Mouse (Mus musculus): ENCODE measurements around the gene Grik2. TPM values are rescaled to one million over a fixed set of nuclear protein-coding genes. Genes with fewer than 3 reads are reported as not detected.

Gene Grik2
- 0.05 and 0.09 TPM in 2 replicates for polyA plus RNA-seq (2012; rRNA removed)

GRCm38 (mm10) chr10:49788381-49788906 is at the start of gene Grik2:
Grik2 (minus strand) TSS chr10:49788766.
- 2% methylated on average over 41 of the region's 41 CpGs for WGBS
- no peak for DNase-seq (ENCODE audit: low read depth, low spot score)

GRCm38 (mm10) chr10:49834392-49834791 is 45.8 kb upstream of the Grik2 start:
- 73% methylated on average over 3 of the region's 3 CpGs for WGBS
- no peak for DNase-seq (ENCODE audit: low read depth, low spot score)

- no peak for DNase-seq (ENCODE audit: low read depth, low spot score)
These were observed 18.7 kb upstream of the Grik2 start for GRCm38 (mm10) chr10:49807276-49807675.

- no peak for DNase-seq (ENCODE audit: low read depth, low spot score)
- 62% methylated on average over 1 of the region's 1 CpGs for WGBS
These were observed 12.4 kb upstream of the Grik2 start for GRCm38 (mm10) chr10:49801001-49801400.

DNA sequence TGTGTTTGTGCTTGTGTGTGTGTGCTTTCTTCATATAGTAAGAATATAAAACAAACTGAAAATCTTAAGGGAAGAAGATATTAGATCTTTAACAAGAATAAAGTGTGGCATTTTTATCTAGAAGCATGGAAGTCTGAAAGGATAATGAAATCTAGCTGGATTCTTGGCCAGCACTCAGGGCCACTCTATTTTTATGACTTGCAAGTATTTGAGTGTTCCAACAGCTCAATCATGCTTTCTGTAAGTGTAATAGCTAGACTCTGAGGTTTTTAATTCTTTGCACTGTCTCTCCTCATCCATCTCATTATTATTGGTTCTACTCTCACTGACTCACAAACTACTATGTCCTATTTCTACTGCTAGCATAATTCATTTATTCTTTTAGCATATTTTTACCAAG is 5.6 kb upstream of the Grik2 start:
- DNase-seq (ENCODE audit: low read depth, low spot score) = no peak

GRCm38 (mm10) chr10:49790326-49790725 is 1.8 kb upstream of the Grik2 start:
- WGBS = 59% methylated on average over 8 of the region's 8 CpGs
- DNase-seq (ENCODE audit: low read depth, low spot score) = no peak

GRCm38 (mm10) chr10:49789711-49790110 is 1.1 kb upstream of the Grik2 start:
- WGBS = 38% methylated on average over 4 of the region's 4 CpGs
- DNase-seq (ENCODE audit: low read depth, low spot score) = no peak

- DNase-seq (ENCODE audit: low read depth, low spot score) = no peak
- WGBS = 13% methylated on average over 5 of the region's 5 CpGs
These were observed 348 bp upstream of the Grik2 start for GRCm38 (mm10) chr10:49788914-49789313.

- no peak for DNase-seq (ENCODE audit: low read depth, low spot score)
- WGBS = 65% methylated on average over 3 of the region's 3 CpGs
These were observed 1.9 kb downstream of the Grik2 start for GRCm38 (mm10) chr10:49786630-49787029.

GRCm38 (mm10) chr10:49785477-49785876 is 3.1 kb downstream of the Grik2 start:
- WGBS = 38% methylated on average over 2 of the region's 2 CpGs
- DNase-seq (ENCODE audit: low read depth, low spot score) = no peak

- DNase-seq (ENCODE audit: low read depth, low spot score) = no peak
- WGBS = 15% methylated on average over 2 of the region's 2 CpGs
These were observed 3.7 kb downstream of the Grik2 start for GRCm38 (mm10) chr10:49784831-49785230.

DNA sequence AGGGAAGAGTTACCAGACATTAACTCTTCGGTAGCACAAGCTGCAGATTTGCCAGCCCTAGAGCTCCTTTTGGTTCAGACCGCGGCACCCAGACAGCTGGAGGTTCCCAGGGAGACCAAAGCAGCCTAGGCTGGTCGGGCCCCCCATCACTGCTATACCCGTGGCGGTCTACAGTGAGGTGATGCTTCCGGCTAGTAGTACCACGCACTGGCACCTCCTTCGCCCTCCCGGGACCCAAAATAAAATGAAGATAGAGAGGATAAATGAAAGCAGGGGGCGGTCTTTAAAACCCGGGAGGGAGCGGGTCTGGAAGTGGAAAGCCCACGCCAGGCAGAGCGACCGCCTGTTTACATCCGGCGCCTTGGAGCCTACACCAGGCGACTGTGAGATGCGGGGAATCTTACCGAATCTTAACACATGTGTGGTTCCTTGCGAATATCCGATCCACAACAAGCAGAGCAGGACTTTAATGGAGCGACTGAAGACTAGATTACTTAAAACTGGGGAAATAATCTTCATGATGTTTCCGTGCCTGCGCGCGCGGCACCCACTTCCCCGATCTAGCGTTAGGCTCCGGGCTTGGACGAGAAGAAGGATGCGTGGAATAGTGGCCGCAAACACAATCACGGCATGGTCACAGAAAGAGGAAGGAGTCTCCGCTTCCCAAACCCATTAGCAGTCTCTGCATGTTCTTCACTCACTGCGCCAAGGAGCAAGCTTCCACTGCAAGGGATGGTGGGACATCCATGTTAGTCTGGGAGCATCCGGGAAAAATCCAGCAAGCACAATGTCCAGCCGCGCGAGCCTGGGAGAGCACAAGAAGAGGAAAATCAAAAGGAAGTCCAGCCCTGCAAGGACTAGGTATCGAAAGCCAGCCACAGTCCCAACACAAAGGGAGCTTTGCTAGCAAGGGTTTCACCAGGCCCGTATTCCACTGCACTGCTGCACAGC is 5.5 kb downstream of the Grik2 start:
- DNase-seq (ENCODE audit: low read depth, low spot score) = no peak
- WGBS = 4% methylated on average over 44 of the region's 44 CpGs

DNA sequence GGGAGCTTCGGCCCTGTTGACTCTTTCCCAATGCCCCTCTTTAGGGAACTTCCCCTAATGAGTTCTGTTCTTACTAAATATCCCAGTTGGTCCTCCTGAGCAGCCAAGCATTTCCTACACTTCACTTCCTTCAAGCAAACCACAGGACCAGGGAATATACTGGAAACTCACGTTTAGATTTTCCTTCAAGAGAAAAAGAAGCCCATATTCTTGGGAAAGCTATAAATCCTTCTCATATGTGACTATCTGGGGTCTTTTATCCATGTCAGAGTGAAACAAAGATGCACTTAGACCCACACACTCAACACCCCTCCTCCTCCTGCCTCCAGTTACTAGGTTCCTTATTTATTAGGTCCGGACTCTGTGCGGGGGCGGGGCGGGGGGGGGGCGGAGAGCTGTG is 6.5 kb downstream of the Grik2 start:
- 8% methylated on average over 7 of the region's 7 CpGs for WGBS
- no peak for DNase-seq (ENCODE audit: low read depth, low spot score)

DNA sequence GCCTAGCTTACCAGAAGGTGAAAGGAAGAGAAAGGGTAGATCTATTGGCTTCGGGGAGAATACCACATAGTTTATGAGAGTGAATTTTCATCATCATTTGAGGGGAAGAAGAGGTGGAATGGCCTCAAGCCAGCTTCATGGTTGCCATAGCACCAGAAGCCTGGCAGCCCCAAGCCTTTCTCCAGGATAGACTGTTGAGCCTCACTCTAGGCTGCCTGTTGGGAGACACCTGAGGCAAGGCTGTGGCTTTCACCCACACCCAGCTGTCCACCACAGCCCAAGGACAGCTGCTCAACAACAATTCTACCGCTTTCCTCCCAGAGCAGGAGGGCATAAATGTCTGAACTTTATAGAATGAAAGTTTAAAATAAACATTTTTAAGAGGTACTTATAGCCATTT is 8.1 kb downstream of the Grik2 start:
- no peak for DNase-seq (ENCODE audit: low read depth, low spot score)
- WGBS = 46% methylated on average over 2 of the region's 2 CpGs

DNA sequence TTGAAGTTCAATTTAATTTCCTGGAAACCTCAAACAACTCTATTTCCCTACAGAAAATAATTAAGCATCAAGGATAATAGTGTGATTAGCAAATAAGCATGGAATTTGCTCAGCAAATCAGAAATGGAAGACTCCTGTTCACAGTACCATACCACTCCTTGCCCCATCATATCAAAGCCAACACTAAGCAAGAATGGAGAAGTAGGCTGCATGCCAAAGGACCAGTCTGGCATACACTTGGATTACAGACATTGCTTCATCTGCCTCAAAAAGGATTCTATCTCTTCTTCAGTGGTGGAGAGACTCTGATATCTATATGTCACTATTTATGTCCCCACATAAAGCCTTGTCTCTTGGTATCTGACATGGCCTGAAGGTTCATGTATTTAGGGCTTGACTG is 19.7 kb downstream of the Grik2 start:
- no peak for DNase-seq (ENCODE audit: low read depth, low spot score)

DNA sequence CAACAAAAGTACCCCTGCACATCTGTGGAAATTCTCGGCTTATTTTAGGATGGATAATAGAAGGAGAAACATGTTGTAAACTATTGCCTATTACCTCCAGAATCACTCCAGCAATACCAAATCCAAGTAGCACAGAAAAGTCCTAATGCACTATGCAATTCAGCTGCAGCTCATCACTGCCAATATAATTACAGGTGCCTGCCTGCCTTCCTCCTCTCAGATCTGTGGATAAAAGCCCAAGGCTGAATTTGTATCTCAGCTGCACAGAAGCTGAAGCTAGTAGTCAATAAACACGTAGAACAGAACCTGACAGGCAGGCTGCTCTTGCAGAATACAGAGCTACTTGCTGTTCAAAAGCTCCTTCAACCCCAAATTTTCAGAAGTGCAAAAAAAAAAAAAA is 21.0 kb downstream of the Grik2 start:
- no peak for DNase-seq (ENCODE audit: low read depth, low spot score)
- 41% methylated on average over 2 of the region's 2 CpGs for WGBS

- 59% methylated on average over 2 of the region's 2 CpGs for WGBS
- DNase-seq (ENCODE audit: low read depth, low spot score) = no peak
These were observed 26.0 kb downstream of the Grik2 start for GRCm38 (mm10) chr10:49762607-49763006.

DNA sequence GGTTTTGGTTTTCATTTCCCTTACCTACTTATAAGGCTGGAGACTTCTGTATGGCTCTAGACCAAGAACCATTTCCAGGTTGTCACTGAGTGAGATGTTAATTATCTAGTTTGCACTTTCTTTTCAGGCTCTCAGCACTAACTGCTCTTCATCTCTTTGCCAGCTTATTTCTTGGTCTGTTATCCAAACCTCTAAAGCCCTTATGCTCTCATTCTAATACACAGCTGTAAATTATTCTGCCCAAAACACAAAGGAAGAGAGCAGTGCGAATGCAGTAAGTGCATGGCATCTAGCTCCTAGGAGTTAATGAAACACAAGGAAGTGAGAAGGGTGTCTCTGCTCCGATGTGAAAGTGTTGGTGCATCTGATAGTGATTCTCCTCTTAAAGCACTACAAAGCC is 36.8 kb downstream of the Grik2 start:
- no peak for DNase-seq (ENCODE audit: low read depth, low spot score)
- WGBS = 70% methylated on average over 2 of the region's 2 CpGs

- 75% methylated on average over 2 of the region's 2 CpGs for WGBS
- no peak for DNase-seq (ENCODE audit: low read depth, low spot score)
These were observed 56.7 kb downstream of the Grik2 start for GRCm38 (mm10) chr10:49731841-49732240.

- DNase-seq (ENCODE audit: low read depth, low spot score) = no peak
- 77% methylated on average over 2 of the region's 2 CpGs for whole genome bisulfite sequencing
These were observed 64.9 kb downstream of the Grik2 start for GRCm38 (mm10) chr10:49723706-49724105.

GRCm38 (mm10) chr10:49716856-49717255 is 71.7 kb downstream of the Grik2 start:
- 55% methylated on average over 5 of the region's 5 CpGs for WGBS
- DNase-seq (ENCODE audit: low read depth, low spot score) = no peak

Data from large intestine, adult 2 months (tissue).